Mouse (Mus musculus) adrenal gland, postnatal 14 days (tissue): Measurements from ENCODE around the gene Slc39a13. TPM values are rescaled to one million over a fixed set of nuclear protein-coding genes. Genes with fewer than 3 reads are reported as not detected.
"Not testable (repeated sequence)": the region's sequence is repeated elsewhere in the genome, so short reads cannot be mapped to it uniquely, and the experiment has no call there.

ENCODE experiments used
- DNase-seq: peaks from one replicate; pipeline ENCODE4 v3.0.0; 2021; ENCODE audit warnings: mixed read lengths
- long read RNA-seq, 2 experiments: library from polyadenylated mRNA; stranded (forward); transcript quantifications; one replicate each; pipeline ENCODE4 v2.0.0; 2021
- total RNA-seq: library from RNA; stranded (reverse); gene quantifications from 2 replicates; pipeline ENCODE4 v1.2.3, GENCODE M21; 2021

Slc39a13 gene
- 24.1 and 27.3 TPM in 2 replicates for total RNA-seq
- long read RNA-seq, experiment 1, transcript Slc39a13-201 (10 exons, 2,469 nt) = major isoform, 13 of 52 reads
- long read RNA-seq, experiment 1, transcript Slc39a13-203 (10 exons, 1,291 nt) = minor isoform, 10 of 52 reads
- long read RNA-seq, experiment 1, partial matches to known transcripts = 7 of 52 reads
- long read RNA-seq, experiment 1, other reads (novel, unspliced or antisense) = 22 of 52 reads
- long read RNA-seq, experiment 2, transcript Slc39a13-203 (10 exons, 1,291 nt) = minor isoform, 8 of 46 reads
- long read RNA-seq, experiment 2, transcript Slc39a13-201 (10 exons, 2,469 nt) = major isoform, 19 of 46 reads
- long read RNA-seq, experiment 2, partial matches to known transcripts = 1 of 46 reads
- long read RNA-seq, experiment 2, other reads (novel, unspliced or antisense) = 18 of 46 reads

DNA sequence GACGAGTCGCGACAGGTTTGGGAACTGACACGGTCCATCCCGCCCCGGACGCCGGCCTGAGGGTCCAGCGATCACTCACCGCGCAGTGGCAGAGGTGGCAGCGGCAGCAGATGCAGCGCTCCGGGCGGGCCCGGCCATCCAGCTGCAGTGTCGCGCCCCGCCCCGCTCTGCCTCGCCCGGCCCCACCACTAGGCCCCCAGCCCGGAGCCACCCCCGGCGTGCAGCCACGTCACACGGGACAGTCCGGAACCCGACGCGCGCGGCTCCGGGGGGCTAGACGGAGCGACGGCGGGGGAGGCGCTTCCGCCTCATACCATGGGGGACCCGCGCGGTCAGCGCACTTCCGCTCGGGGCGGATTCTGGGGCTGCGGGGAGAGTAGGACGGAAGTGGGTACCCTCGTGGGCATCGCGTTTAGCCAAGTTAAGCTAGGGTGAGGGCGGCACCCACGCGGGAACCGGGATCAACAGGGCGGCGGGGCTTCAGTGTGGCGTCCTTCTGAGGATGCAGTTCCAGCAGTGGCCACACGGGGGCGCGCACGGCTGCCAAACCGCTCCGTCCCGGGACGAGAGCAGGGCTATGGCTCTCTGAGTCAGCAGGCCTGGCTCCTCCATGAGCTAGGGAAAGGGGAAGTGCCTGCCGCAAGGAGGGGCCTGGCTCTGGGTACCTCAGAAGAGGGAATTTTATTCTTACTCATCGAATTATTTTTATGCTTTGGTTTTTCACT lies at the start of gene Slc39a13:
Gene Slc39a13 (minus strand): TSS at position 342 of the 725 bp plus-strand sequence.
- peak; percentile 98 for DNase-seq

DNA sequence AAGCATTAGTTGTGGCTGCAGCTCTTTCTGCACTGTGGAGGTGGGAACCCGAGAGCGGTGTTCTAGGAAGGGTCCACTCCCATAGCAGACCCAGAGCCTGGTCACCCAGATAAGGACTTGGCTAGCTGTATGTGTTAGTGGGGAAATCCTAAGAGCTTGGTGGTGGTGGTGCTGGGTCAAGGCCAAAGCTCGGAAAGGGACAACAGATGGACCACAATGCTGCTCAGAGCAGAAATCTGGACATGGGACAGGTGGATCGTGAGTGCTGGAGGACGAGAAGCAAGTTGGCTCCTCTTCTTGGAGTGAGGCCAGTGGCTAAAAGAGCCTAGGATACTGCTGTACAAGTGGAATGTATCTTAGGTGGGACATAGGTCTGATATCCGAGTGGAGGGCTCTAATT lies 49.3 kb upstream of the Slc39a13 start:
- DNase-seq = no peak

- no peak for DNase-seq
Observed at GRCm38 (mm10) chr2:91119061-91119460, 48.8 kb upstream of the Slc39a13 start.

GRCm38 (mm10) chr2:91118647-91119046 lies 48.4 kb upstream of the Slc39a13 start:
- DNase-seq = no peak

DNA sequence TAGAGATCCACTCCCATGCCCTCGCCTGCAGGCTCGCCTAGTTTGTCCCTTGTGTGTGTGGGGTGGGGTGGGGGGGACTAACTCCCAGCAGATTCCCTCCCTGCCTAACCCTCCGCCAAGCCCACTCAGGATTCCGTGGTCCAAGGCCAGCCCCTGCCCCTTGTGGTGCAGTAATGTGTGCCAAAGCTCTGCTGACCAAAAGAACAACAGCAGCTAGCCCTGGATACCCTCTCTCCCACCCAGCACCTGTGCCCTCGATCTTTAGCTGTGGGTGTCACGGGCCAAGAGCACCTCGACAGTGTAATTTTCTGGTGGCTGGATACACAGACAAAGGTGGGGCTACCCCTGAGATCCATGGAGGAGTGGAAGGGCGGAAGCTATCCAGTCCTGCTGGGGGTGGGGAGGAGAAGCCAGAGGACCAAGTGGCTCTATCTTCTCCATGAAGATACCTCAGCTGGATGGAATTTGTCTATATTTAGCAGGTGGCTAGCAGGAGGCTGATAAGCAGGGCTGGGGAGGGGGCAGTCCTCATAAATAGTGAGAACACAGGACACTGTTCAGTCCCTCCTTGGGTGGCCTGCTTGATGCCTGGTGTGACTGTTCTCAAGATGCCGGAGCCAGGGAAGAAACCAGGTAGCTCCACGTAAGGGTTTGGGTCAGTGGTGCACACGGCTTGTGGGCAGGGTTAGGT lies 47.5 kb upstream of the Slc39a13 start, which contains the start of gene Mybpc3:
Gene Mybpc3 (plus strand): TSS at position 560 of the 691 bp plus-strand sequence.
- no peak for DNase-seq

DNA sequence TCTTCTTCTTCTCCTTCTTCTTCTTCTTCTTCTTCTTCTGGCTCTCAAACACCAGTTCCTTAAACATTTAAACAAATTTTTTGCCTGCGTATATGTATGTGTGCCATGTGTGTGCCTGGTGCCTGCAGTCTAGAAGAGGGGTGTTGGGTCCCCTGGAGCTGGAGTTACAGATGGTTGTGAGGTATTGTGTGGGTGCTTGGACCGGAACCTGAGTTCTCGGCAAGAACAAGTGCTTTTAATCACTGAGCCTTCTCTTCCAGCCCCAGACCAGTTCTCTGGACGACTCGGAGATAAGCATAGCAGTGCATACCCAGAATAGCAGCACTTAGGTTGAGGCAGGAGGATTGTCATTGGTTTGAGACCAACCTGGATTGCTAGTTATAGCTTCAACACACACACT lies 46.6 kb upstream of the Slc39a13 start:
- no peak for DNase-seq

- no peak for DNase-seq
Observed at GRCm38 (mm10) chr2:91115578-91115970, 45.4 kb upstream of the Slc39a13 start.

GRCm38 (mm10) chr2:91114781-91115577 lies 44.8 kb upstream of the Slc39a13 start:
- DNase-seq = peak; percentile 98

- no peak for DNase-seq
Observed at GRCm38 (mm10) chr2:91113852-91114251, 43.6 kb upstream of the Slc39a13 start.

DNA sequence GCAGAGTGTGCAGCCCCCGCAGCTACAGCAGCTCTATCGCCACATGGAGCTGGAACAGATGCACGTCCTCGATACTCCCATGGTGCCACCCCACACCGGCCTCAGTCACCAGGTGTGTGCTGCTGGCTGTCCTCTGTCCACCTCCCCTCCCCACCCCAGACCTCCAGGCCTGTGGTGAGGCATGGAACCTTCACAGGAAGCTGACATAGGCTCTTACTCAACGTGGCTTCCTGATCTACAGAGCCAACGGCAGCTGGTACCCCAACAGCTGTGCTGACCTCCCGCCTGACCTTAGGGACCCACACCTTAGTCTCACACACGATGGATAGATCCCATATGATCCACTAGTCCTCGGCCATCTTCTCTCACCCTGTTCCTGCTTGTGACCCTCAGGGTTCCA lies 43.1 kb upstream of the Slc39a13 start:
- no peak for DNase-seq

GRCm38 (mm10) chr2:91112491-91112890 lies 42.3 kb upstream of the Slc39a13 start:
- DNase-seq = no peak

DNA sequence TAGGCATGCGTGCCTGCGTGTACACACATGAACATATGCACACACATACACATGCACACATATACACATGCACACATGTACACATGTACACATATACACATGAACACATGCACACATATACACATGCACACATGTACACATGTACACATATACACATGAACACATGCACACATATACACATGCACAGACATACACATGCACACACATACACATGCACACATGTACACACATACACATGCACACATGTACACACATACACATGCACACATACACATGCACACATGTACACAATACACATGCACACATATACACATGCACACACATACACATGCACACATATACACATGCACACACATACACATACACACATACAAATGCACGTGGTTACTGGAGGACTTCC lies 41.6 kb upstream of the Slc39a13 start:
- not testable (repeated sequence) for DNase-seq

DNA sequence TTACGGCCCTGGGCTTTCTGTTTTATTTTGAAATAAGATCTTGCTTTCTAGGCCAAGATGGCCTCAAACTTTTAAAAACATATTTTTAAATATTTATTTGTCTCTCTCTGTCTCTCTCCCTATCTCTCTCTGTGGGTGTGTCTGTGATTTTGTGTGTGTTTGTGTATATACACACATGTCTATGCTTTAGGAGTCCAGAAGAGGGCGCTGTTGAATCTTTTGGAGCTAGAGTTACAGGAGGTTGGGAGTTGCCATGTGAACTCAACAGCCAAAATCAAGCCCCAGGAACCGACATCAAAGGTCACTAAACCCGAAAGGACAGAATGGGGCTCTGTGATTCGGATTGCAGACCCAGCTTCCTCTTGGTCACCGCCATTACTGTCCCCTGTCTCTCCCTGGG lies 40.2 kb upstream of the Slc39a13 start:
- no peak for DNase-seq

DNA sequence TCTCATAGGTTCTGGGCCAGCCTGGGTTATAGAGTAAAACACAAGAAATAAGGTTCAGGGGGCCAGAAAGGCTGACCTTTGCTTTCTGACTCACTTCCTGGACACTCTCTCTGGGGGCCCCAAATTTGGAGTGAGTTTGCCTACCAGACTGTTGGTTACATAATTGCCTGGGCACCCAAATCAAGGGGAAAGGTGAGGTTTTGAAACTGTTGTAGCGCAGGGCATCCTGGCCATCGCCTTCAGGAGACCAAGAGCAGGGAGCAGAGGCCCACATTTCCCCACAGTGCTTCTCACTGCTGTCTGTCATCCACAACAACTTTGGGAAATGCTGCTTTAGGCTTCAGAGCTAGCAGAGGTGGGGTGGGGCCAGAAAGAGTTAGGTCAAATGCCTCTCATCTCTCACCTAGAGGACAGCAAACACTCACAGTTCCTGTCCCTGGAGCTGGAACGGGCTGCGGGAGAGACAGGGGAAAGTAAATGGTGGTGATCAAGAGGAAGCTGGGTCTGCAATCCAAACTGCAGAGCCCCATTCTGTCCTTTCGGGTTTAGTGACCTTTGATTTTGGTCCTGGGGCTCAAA lies 39.7 kb upstream of the Slc39a13 start:
- peak; percentile 58 for DNase-seq

GRCm38 (mm10) chr2:91109241-91109640 lies 39.0 kb upstream of the Slc39a13 start:
- no peak for DNase-seq

GRCm38 (mm10) chr2:91108156-91108555 lies 37.9 kb upstream of the Slc39a13 start:
- DNase-seq = no peak

DNA sequence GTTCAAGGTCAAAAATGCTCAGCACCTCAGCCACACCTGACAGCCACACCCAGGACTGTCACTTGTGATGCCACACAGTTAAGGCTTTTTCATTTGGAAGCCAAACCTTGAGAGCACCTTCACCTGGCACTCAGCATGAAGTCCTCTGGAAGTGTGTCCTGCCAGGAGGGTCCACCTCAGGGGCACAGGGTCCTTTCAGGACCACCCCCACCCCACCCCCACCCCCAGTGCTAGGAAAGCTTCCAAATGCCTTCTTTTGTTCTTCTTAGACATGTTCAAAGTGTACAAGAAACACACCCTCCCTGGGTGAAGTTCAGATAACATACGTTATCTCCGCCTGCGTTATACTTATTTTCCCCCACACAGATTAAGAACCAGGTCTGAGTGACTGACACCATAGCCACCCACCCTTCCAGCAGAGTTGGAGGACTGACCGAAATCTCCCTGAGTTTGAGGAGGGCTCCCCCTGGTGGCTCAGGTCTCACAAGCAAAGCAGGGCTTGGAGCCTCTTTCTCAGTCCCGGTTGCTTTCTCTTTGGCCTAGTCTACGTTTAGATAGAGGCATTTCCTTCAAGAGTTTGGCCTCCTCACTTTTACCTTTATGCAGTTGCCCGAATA lies 31.0 kb upstream of the Slc39a13 start:
- peak; percentile 96 for DNase-seq

DNA sequence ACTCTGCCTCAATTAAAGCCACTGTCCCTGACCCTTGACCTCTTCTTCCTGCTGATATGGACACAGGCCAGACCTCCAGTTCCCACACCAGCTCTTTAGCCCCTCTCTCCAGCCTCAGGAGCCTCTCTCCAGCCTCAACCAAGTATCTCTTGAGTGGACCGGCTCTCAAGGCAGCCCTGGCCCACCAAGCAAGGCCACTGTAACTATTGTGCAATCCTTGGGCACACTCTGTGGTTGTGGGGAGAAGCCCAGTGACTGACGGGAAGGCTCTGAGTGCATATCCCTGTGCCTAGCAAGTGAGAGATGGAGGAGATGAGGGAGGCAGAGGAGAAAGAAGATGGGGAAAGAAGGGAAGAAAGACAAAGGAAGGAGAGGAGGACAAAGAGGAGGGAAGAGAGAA lies 27.9 kb upstream of the Slc39a13 start:
- DNase-seq = peak; percentile 65

DNA sequence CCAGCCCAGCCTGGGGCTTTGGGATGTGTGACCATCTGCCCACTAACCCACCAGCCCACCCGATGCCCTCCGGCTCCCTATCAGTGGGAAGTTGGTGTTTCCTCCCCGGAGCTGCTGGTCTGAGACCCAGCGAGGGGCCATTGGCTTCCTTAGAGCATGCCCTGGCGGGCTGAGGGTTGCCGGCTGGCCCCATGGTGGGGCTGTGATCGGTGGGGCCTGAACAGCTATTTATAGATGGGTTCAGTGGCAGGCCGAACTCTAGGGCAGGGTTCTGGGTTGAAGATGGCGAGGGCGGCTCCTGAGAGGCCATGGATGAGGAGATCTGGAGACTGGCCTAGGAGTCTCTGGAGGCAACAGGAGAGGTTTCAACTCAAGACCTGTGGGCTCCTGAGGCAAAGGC lies 26.8 kb upstream of the Slc39a13 start:
- no peak for DNase-seq

DNA sequence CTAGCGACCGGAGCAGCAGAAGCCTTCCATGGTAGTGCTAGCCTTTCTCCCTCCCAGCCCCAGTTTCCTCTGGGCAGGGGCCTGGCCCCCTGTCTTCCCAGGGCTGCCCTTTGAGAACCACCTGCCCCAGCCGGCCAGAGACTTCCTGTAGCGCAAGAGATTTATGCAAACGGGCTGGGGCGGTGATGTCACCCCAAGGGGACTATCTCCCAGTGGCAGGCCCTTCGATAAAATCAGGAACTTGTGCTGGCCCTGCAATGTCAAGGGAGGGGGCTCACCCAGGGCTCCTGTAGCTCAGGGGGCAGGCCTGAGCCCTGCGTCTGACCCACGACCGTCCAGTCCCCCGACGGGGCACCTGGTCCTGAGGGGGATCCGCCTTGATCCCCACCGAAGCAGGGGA lies 26.3 kb upstream of the Slc39a13 start:
- no peak for DNase-seq

DNA sequence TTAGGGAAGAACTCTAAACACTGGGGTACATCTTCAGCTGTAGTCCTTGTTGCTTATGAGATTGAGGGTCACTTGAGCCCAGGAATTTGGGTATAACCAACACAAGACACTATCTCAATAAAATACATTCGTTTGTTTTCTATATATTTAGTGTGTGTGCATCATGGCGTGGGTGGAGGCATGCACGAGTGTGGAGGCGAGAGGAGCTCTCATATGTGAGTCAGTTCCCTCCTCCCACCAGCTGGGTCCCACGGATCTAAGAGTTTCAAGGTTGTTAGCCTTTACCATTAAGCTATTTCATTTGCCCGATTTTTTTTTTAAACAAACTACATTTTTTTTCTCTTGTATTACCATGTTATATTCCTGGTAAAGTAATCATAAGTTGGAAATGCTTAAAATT lies 20.6 kb upstream of the Slc39a13 start:
- no peak for DNase-seq
